Mouse (Mus musculus) heart, postnatal 0 days (tissue): Measurements from ENCODE around the gene Zfp575.

ENCODE experiments used
- CTCF ChIP-seq: IDR thresholded peaks from 2 replicates; pipeline ENCODE4 v1.5.1; 2016; ENCODE audit warnings: antibody characterized with exemption, control low read depth, low read depth
- EP300 ChIP-seq: IDR thresholded peaks from 2 replicates; pipeline ENCODE4 v1.6.1; 2016; ENCODE audit warnings: antibody characterized with exemption, low read depth

- no peak for TF ChIP-seq CTCF
- no peak for TF ChIP-seq EP300
Observed at GRCm38 (mm10) chr7:24592163-24592562, 4.7 kb upstream of the Zfp575 start.
